Mouse (Mus musculus) embryonic facial prominence, embryonic 15.5 days (tissue): ENCODE measurements around the gene Sbpl. TPM values are rescaled to one million over a fixed set of nuclear protein-coding genes. Genes with fewer than 3 reads are reported as not detected.

Experiments used
- ATAC-seq: fragments of 200-750 bp; cut with Nextera tagmentation; 2 replicates; pipeline ENCODE4 v1.8.0; 2017; ENCODE audit warnings: low read depth, moderate TSS enrichment; ENCODE audit not compliant: insufficient number of reproducible peaks, low FRiP score, low TSS enrichment
- H3K27ac ChIP-seq: fragments of 300-500 bp; sonication (generic); replicated peaks from 2 replicates; pipeline ENCODE4 v1.5.1; 2015; ENCODE audit warnings: mild to moderate bottlenecking, inconsistent platforms
- H3K27me3 ChIP-seq: fragments of 300-500 bp; sonication (generic); 2 replicates; pipeline ENCODE4 v1.6.1; 2015; ENCODE audit warnings: inconsistent platforms
- H3K36me3 ChIP-seq: fragments of 300-500 bp; sonication (generic); 2 replicates; pipeline ENCODE4 v1.6.1; 2015; ENCODE audit warnings: mild to moderate bottlenecking, inconsistent platforms
- H3K4me1 ChIP-seq: fragments of 300-500 bp; sonication (generic); 2 replicates; pipeline ENCODE4 v1.6.1; 2015; ENCODE audit warnings: inconsistent platforms
- H3K4me2 ChIP-seq: fragments of 300-500 bp; sonication (generic); replicated peaks from 2 replicates; pipeline ENCODE4 v1.6.1; 2015; ENCODE audit warnings: mild to moderate bottlenecking, inconsistent platforms
- H3K4me3 ChIP-seq: fragments of 300-500 bp; sonication (generic); replicated peaks from 2 replicates; pipeline ENCODE4 v1.5.1; 2015; ENCODE audit warnings: mild to moderate bottlenecking, inconsistent platforms
- H3K9ac ChIP-seq: fragments of 300-500 bp; sonication (generic); 2 replicates; pipeline ENCODE4 v1.6.1; 2015; ENCODE audit warnings: inconsistent platforms
- H3K9me3 ChIP-seq: fragments of 300-500 bp; sonication (generic); replicated peaks from 2 replicates; pipeline ENCODE4 v1.6.1; 2016; ENCODE audit warnings: inconsistent platforms
- WGBS: fragments of 180-500 bp; shearing (Covaris S2); methylation state at CpG from one replicate; pipeline ENCODE4 v1.1.7; 2015; 5-methylcytosine and 5-hydroxymethylcytosine counted together
- polyA plus RNA-seq: library from polyadenylated mRNA; unstranded; fragments of >200 nt; fragmentation: Nextera tagmentation; extraction: Ambion mirVana; gene quantifications from 2 replicates; pipeline ENCODE4 v1.2.1, GENCODE M21; 2015

Gene Sbpl
- not detected in 2 replicates for polyA plus RNA-seq

DNA sequence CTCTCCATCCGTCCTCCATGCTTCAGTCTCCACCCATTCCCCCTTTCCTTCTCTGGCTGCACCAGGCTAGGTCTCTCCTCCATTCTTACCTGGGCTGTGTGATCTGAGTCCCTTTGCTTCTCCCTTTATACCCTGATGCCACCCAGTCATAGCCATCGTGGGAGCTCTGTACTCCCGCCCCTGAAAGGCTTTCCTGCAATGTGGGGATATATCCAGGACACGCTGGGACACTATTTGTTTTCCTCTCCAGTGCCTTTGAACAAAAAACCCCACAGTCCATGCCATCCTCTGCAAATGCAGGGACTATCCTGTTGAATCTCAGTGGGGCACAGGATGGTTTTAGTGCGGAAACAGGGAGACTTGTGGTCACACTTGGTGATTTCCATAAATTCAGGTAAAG, at the start of gene Sbpl:
Gene Sbpl (minus strand): TSS at position 101 of the 400 bp plus-strand sequence.
- Histone ChIP-seq H3K36me3 (no peaks in the 10 kb centered on the region), H3K27ac (no peak within 1 kb of the TSS), H3K9me3 (no peaks in the 10 kb centered on the region), H3K9ac (no peak within 1 kb of the TSS), H3K4me3 (no peak within 1 kb of the TSS), H3K27me3 (no peaks in the 10 kb centered on the region), H3K4me2 (no peak within 1 kb of the TSS), H3K4me1 (no peaks in the 10 kb centered on the region)
- no peak for ATAC-seq
- 80% methylated on average over 5 of the region's 5 CpGs for WGBS

DNA sequence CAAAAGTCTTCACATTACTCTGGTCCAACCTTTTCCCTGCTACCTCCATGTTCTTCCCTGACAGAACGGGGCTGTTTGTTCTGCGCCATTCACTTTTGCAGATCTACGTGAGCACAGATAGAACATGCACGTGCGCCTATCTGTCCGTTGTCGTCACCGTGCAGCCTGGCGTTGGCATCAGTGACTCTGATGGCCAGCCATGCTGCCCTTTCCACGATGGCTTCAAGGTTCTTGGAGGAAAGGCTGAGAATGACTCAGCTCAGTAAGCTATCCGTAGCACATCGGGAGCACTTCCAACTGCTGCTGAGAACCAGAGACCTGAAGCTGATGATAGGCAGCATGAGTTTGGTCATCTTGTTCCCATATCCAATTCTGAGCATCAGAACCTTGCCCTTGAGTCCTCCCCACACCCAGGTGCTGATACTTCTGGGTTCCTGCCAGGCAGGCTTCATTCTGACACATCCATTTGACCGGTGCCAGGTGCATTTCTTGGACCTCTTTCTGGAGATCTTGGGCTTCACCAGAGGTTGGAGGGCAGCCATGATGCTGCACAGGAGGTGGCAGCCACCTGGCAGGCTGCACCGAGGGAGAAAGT, 49.1 kb upstream of the Sbpl start:
- H3K4me2 ChIP-seq: no peak overlapping the region
- H3K36me3 ChIP-seq: no peaks in the 10 kb centered on the region
- no peaks in the 10 kb centered on the region for H3K4me1 ChIP-seq
- H3K9me3 ChIP-seq: no peaks in the 10 kb centered on the region
- no peak overlapping the region for H3K4me3 ChIP-seq
- H3K27ac ChIP-seq: no peak overlapping the region
- H3K27me3 ChIP-seq: no peaks in the 10 kb centered on the region
- WGBS: 91% methylated on average over 14 of the region's 14 CpGs
- H3K9ac ChIP-seq: no peak overlapping the region
- ATAC-seq: no peak

DNA sequence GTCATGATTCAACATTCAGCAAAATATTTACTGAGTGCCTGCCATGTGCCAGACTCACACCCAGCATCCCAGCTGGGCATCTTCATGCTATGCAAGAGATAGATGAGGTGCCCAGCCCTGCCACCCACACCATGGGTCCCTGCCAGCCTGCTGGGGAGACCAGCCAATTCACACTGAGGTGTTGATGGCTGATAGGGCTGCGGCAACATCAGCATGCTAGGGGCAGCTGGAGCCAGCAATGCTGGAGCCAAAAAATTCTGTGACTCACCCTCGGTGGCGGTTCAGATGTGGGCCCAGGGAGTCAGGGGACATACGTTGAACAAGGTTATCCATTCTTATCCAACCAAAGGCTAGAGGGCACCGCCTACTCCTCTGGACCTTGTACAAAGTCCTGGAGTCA, 45.3 kb upstream of the Sbpl start:
- no peaks in the 10 kb centered on the region for H3K27me3 ChIP-seq
- no peak overlapping the region for H3K4me3 ChIP-seq
- no peak overlapping the region for H3K4me2 ChIP-seq
- H3K27ac ChIP-seq: no peak overlapping the region
- H3K4me1 ChIP-seq: peaks cover 7% of the 10 kb centered on the region; the same call in 1 of the 2 replicates
- no peaks in the 10 kb centered on the region for H3K36me3 ChIP-seq
- H3K9ac ChIP-seq: no peak overlapping the region
- ATAC-seq: no peak
- H3K9me3 ChIP-seq: no peaks in the 10 kb centered on the region
- 59% methylated on average over 5 of the region's 5 CpGs for WGBS

DNA sequence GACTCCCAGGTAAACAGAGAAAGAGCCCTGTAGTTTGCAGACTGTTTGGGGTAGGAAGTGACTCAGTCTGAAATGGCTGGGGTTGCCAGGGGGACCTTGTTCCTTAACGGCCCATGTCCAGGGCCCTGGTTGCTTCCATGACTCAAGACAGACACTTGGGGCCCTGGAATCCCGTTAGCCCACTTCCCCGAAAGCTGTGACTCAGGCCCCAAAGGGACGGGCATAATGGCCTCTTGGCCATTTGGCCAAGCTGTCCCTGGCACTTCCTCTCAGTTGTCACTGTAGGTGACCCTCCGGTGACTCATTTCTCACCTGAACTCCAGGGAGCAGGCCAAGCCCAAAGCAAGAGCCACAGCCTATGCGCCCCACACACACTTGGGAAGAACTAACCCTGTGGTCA, 43.3 kb upstream of the Sbpl start:
- no peaks in the 10 kb centered on the region for H3K36me3 ChIP-seq
- no peak overlapping the region for H3K9ac ChIP-seq
- WGBS: 63% methylated on average over 6 of the region's 6 CpGs
- H3K27ac ChIP-seq: no peak overlapping the region
- H3K4me1 ChIP-seq: peaks cover 12% of the 10 kb centered on the region
- H3K4me3 ChIP-seq: no peak overlapping the region
- ATAC-seq: no peak
- H3K4me2 ChIP-seq: no peak overlapping the region
- no peaks in the 10 kb centered on the region for H3K27me3 ChIP-seq
- H3K9me3 ChIP-seq: no peaks in the 10 kb centered on the region

DNA sequence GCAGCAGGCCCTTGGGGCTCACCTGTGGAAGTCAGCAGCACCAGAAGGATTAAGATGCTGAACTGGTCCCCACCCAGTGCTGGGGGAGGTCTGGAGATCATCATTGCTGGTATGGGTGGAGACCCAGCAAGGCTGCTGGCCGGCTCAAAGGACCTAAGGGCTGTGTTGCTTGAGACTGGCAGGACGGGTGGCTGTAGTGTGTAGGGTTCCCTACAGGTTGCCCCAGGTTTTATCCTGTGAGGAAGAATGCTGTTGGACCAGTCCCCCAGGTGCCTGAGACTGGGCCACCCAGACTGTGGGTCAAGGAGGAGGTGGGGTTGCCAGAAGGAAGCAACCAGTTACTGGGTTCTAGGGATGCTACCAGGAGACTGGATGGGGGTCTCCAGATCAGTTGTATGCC, 42.8 kb upstream of the Sbpl start, which contains the start of gene Prss22:
Gene Prss22 (minus strand): TSS at position 200 of the 400 bp plus-strand sequence.
- Histone ChIP-seq H3K36me3 (no peaks in the 10 kb centered on the region), H3K9me3 (no peaks in the 10 kb centered on the region), H3K27me3 (no peaks in the 10 kb centered on the region), H3K4me1 (peaks cover 15% of the 10 kb centered on the region), H3K4me3 (no peak within 1 kb of the TSS), H3K9ac (no peak within 1 kb of the TSS), H3K4me2 (peak within 1 kb of the TSS; percentile 17; the same call in 1 of the 2 replicates), H3K27ac (no peak within 1 kb of the TSS)
- 35% methylated on average over 2 of the region's 2 CpGs for WGBS
- ATAC-seq: peak; percentile 31; the same call in 1 of the 2 replicates

DNA sequence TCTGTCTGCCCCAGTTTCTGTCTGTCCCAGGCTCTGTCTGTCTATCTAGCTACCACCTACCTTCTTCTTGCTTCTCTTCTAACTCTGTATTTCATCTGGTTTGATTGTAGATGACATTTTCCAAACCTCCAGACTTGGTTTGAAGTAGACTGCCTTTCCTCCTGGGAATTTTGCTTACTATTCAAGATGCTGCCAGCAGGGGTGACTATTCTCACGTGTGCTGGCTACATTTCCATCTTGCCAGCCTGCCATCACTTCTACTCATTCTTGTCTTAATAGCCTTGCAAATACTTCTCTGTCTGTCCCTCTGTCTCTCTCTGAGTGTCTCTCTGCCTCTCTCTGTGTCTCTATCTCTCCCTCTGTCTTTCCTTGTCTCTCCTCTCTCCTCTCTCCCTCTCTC, 40.3 kb upstream of the Sbpl start:
- no peaks in the 10 kb centered on the region for H3K36me3 ChIP-seq
- ATAC-seq: no peak
- 35% methylated on average over 1 of the region's 1 CpGs for WGBS
- H3K4me1 ChIP-seq: peaks cover 15% of the 10 kb centered on the region
- no peak overlapping the region for H3K27ac ChIP-seq
- no peaks in the 10 kb centered on the region for H3K9me3 ChIP-seq
- no peak overlapping the region for H3K4me2 ChIP-seq
- H3K9ac ChIP-seq: no peak overlapping the region
- H3K4me3 ChIP-seq: no peak overlapping the region
- H3K27me3 ChIP-seq: no peaks in the 10 kb centered on the region

DNA sequence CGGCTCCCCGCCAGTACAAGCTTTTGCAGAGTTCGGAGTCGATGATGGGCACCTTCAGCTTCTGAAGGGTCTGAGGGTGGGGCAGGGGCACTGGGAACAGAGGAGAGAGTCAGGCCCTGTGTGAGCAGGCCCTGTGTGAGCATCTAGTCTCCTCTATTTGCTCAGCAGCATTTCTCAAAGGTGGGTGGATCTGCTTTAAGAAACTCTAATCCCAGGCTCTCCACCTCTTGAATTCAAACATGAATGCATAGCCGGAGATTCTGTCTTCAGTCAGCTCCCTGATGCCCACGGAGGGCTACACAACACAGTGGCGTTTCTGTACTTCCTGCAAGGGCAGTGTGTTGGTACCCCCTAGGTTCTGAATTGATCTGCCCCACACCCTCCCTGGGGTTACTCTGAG, 39.6 kb upstream of the Sbpl start:
- WGBS: 63% methylated on average over 7 of the region's 7 CpGs
- H3K9ac ChIP-seq: no peak overlapping the region

DNA sequence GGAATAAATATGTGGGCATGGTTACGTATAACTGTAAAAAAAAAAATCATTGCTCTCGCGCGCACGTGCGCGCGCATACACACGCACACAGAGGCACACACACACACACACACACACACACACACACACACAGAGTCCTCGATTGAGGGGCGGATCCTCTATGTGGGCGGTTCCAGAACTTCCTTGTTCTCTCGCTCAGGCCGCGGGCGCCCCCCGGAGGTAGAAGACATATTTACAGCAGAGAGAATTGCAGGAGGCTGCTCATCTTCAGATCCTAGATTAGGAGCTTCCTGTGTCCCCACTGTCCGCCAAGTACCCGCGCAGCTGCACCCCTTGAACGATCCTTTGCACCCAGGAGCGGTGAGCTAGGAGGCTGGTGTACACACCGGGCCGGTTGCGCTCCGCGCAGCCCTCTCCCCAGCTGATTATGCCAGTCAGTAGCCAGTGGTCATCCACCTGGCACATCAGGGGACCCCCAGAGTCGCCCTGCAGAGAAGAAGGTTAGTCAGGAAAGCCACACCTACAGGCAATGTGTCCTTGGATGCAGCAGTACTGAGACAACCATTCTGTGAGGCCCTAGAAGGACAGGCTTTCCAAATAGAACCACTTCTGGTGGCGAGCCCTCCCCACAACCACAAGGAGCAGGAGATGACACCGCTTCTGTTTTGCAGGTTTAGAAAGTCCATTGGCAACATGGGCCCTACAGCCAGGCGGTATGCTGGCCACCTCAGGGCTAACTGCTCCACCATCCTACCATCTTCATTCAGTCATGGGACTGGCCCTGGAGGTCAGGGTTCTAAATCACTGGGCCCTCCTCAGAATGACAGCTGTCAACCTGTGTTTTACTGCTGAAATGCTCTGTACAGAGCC, 38.7 kb upstream of the Sbpl start:
- Histone ChIP-seq H3K4me3 (peak overlapping the region; percentile 32), H3K27ac (no peak overlapping the region), H3K4me2 (peak overlapping the region; percentile 57), H3K27me3 (no peaks in the 10 kb centered on the region), H3K9me3 (no peaks in the 10 kb centered on the region), H3K36me3 (no peaks in the 10 kb centered on the region), H3K4me1 (peaks cover 15% of the 10 kb centered on the region), H3K9ac (peak overlapping the region; percentile 35)
- 9% methylated on average over 31 of the region's 31 CpGs for WGBS
- peak; percentile 58; the same call in 1 of the 2 replicates for ATAC-seq

More for the DNA sequence above, 39.6 kb upstream of the Sbpl start:
- H3K4me2 ChIP-seq: no peak overlapping the region
- H3K4me1 ChIP-seq: peaks cover 15% of the 10 kb centered on the region
- H3K27me3 ChIP-seq: no peaks in the 10 kb centered on the region
- no peak overlapping the region for H3K27ac ChIP-seq
- no peak overlapping the region for H3K4me3 ChIP-seq
- H3K9me3 ChIP-seq: no peaks in the 10 kb centered on the region
- ATAC-seq: no peak
- no peaks in the 10 kb centered on the region for H3K36me3 ChIP-seq

DNA sequence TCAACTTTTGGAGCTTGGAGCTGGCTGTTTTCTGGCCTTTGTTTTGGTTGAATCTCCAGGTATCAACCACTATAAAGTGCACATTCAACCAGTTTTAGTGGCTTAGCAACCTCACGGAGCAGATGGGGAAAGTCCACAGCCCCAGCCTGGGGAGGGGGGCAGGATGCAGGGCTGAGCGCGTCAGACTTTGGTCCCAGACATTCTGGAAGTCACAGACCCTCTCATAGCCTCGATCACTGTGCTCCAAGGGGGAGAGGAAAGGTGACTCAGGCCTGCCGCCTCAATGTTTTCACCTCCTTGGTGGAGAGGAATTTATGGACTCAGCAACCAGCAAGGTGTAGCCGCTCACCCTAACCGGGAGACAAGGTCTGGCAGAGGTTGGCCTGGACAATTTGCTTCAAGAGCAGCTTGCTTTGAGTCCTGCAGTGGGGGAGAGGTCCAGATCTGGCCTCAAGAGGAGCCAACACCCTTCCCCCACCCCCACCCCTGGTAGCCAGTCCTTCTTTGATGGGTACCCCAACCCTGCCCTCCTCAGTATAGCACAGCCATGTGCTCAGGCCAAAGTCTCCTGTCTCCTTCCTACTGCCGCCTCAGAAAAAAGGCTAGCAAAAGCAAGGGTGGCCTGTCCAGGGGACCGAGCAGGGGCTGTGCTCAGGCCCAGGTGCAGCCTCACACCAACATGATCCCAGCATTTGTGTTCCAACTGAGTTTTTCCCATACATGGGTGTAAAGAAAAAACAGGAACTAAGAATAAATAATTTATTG, 37.9 kb upstream of the Sbpl start:
- H3K4me1 ChIP-seq: peaks cover 9% of the 10 kb centered on the region; the same call in 1 of the 2 replicates
- no peaks in the 10 kb centered on the region for H3K27me3 ChIP-seq
- H3K36me3 ChIP-seq: no peaks in the 10 kb centered on the region
- H3K9me3 ChIP-seq: no peaks in the 10 kb centered on the region
- H3K4me2 ChIP-seq: peak overlapping the region; percentile 57
- H3K9ac ChIP-seq: no peak overlapping the region
- 68% methylated on average over 9 of the region's 9 CpGs for WGBS
- peak overlapping the region; percentile 32 for H3K4me3 ChIP-seq
- no peak overlapping the region for H3K27ac ChIP-seq
- no peak for ATAC-seq

DNA sequence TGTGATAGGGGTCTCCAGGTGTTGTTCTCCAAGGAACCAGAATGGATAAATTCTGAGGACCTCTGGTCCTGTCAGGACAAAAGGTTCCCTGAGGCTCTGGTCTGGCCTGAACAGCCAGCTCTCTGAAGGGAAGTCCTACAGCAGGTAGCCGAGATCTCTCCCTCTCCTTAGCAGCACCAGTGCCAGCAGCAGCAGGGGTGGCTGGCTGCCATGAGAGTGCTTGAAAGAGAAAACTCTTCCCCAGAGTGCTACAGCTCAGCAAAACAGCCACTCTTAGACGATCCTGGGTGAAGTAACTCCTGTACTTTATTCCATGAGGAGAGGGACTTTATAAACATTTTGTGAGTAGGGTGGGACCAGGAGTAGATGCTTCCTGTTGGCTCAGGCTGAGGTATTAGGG, 34.7 kb upstream of the Sbpl start:
- H3K4me3 ChIP-seq: no peak overlapping the region
- WGBS: 41% methylated on average over 2 of the region's 2 CpGs
- no peak overlapping the region for H3K27ac ChIP-seq
- no peaks in the 10 kb centered on the region for H3K27me3 ChIP-seq
- no peak for ATAC-seq
- no peak overlapping the region for H3K4me2 ChIP-seq
- H3K4me1 ChIP-seq: peaks cover 8% of the 10 kb centered on the region; the same call in 1 of the 2 replicates
- no peaks in the 10 kb centered on the region for H3K9me3 ChIP-seq
- H3K9ac ChIP-seq: no peak overlapping the region
- H3K36me3 ChIP-seq: no peaks in the 10 kb centered on the region

DNA sequence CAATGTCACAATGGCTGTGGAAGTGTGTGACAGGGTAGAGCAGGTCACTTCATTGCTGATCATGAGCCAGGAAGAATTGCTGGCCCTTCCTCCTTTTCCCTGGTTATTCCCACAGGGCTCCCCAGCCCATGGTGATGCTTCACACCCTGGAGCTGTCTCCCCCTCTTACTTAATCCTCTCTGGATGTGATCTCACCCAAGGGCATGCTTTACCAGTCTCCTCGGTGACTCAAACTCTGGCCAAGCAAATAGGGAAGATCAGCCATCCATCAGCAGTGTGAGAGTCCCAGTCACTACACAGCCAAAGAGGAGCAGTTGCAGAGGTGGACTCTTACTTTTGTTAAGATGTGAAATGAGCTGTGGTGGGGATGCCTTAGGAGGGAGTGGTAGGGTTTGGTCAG, 29.9 kb upstream of the Sbpl start:
- H3K4me2 ChIP-seq: no peak overlapping the region
- H3K27me3 ChIP-seq: no peaks in the 10 kb centered on the region; the same call in 1 of the 2 replicates
- H3K4me1 ChIP-seq: no peaks in the 10 kb centered on the region
- WGBS: 66% methylated on average over 1 of the region's 1 CpGs
- H3K36me3 ChIP-seq: no peaks in the 10 kb centered on the region
- no peaks in the 10 kb centered on the region for H3K9me3 ChIP-seq
- H3K27ac ChIP-seq: no peak overlapping the region
- ATAC-seq: no peak
- H3K9ac ChIP-seq: no peak overlapping the region
- H3K4me3 ChIP-seq: no peak overlapping the region
